Mouse (Mus musculus): Measurements from ENCODE around the gene Dusp22. TPM values are rescaled to one million over a fixed set of nuclear protein-coding genes. Genes with fewer than 3 reads are reported as not detected.

Dusp22 gene
- 30.8 and 34.0 TPM in 2 replicates for total RNA-seq (2021)
- long read RNA-seq, transcript Dusp22-202 (7 exons, 3,015 nt) = major isoform, 22 of 47 reads
- long read RNA-seq, transcript Dusp22-201 (8 exons, 1,161 nt) = minor isoform, 12 of 47 reads
- long read RNA-seq, partial matches to known transcripts = 5 of 47 reads
- long read RNA-seq, other reads (novel, unspliced or antisense) = 8 of 47 reads

DNA sequence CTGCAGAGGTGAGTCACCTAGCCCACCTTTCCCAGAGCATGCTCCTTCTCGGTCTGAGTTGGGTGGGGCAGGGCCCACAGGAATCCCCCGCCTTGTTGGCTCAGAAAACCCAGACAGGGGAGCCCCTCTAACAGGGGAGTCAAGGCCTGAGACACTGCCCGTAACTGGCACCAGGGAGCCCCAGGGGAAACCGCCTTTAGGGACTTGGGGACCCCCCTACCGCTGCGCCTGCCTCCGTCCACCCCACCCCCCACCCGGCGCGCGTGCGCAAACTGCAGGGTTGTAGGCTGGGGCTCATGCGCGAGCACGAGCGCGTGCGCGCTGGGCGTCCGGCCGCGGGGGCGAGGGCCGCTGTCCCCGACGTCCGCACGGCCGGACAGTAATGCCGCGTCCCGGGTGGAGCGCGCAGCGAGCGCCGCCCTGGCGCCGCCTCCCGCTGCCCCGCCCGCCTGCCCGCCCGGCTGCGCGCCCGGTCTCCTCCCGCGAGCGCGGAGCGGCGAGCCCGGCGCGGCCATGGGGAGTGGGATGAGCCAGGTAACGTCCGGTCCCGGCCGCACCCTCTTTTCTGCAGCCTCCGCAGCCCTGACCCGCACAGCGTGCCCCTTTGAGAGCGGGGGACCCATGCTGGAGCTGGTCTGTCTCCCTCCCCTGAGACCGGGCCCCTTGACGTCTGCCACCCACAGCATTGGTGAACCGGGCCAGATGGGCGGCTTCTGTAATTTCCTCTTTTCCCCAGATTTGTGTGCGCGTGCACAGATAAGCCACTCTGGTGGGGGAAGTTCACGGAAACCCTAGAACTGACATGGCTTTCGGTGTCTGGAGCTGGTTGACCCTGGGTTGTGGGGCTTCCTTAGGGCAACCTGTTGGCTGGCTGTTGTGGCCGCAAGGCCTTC lies at the start of gene Dusp22:
Gene Dusp22 (plus strand): TSS at position 387 of the 893 bp plus-strand sequence.
- peak; percentile 93 for DNase-seq

DNA sequence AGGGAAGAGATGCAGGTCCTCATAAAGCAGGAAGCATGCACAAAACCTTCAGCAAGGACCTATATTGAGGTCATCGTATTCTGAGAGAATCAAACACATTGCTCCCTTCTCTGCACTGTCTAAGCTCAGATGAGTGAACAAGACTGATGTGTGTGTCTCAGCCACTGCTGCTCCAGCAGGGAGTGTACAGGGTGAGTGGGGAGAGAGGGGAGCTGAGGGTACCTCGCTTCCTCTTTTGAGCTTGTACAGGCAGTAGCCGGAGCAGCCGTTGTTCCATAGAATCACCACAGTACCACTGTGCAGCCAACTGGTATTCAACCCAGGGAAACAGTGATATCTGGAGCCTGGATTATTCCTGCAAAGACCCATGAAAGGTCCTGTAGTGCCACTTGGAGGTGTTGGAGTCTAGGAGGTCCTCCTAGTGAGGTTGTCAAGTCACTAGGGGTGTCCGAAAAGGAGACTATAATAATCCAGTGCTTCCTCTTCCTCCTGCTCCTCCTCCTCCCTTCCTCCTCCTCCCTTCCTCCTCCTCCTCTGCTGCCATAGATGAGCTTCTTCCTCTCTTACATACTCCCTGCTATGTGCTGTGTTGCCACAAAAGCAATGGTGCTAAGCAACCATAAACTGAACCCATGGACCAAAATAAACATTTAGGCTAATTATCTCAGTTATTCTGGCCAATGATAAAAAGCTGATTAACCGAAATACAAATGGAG lies 47.6 kb upstream of the Dusp22 start:
- no peak for DNase-seq

DNA sequence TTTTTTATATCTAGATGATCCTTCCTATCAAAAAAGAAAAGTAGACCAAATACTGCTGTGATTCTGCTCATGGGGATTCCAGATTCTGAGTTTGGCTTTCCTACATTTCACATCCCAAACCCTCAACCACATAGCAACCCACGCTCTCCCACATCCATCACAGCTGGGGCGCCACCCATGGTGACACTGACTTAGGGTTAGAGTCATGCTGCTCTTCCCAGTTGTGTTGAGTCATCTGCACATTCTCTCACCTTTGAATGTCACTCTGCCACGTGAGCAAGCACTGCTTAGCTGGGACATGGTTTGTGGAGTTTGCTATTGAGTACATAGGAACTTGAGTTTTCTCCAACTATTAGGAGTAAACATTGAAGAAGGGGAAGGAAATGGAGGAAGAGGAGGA lies 40.1 kb upstream of the Dusp22 start:
- DNase-seq = no peak

DNA sequence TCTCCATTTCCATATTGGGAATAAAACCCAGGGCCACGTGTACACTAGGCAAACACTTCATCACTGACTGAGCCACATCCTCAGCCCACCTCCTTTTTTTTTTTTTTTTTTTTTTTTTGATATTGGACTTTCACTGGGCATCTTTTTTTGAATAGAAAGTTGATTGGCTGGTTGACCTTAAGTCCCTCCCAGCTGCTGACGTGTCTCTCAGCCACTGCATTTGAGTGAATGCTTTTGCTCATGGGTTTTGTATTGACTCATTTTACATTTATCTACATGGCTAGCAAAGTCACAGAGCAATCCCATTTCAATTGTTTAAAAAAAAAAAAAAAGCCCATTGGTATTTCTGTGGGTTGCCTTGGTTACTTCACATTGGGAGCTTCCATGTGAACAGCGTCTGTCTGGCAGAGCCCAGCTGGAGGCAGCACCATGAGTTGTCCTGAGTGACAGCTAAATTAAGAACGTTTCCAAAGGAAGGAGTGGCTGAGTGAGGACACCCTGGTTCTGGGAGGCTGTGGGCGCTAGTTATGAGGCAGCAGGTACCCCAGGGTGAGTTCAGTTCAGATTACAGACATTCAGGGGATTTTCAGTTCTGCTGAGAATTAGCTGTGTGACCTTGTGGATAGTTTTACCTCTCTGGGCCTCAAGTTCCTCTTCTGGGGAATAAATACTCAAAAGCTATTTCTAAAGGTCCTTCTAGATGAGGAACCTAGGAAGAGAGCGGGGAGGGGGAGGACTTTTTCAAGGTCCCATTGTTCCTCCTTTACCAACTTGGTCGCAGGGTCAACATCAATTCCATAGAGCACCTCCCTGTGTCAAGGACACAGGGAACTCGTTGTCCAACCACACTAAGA lies 31.4 kb upstream of the Dusp22 start:
- DNase-seq = no peak

DNA sequence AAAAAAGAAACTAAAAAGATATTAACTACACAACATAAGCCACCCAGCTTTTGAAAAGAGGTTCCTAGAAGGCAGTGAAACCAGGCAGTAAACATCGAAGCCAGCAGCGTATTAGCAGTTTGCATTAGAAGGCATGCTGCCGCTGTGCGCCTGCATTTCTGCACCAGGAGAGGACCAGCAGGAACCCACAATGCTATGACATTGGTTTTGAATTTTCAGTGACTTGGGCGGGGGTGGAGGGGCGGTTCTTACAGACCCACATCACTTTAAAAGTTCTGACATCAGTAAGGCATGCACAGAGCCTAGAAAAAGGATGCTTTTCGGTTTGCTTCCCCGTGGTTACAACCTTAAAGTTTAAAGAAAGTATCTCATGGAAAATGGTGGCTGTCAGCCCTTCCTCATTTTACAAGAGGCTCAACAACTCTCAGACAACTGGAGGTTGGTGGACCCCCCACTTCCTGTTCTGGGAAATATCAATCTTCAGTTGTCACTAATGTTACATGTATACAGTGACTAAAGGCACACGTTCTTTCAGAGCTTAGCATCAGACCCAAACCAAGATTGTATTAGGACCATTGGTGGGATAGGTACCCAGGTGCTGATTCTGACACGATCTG lies 29.9 kb upstream of the Dusp22 start:
- DNase-seq = no peak

DNA sequence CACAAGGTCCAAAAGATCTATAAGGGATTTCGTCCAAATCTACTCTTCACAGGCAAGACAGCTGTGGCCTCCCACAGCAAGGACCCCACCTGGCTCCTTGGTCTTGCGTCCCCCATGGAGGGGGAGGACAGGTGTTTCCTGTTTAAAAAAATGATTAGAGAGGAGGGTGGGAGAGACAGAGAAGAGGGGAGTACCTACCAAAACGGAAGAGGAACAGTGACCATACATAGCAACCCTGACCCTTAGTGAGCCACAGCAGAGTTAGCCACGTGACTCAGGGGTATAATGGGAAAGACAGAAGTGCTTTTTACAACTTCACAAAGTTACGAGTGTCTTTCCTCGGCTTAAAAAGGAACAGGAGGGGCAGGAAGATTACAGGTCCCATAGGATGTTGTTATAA lies 26.8 kb upstream of the Dusp22 start:
- no peak for DNase-seq

DNA sequence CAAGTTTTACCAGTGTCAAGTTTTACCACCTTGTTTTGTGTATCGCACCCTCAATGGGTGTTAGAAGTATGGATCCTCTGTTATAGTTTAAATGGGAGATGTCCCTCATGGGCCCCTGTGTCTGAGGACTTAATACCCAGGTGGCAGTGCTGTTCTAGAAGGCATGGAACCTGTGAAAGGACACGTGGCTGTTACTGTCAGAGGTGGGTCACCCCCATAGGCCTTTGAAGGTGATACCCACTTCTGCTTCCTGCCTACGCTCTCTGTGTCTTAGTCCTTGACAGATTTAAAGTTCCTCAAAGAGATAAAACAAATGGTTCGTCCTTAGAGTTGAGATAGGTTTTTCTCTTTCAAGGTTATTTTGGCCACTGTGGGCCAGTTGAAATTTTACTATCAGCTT lies 23.3 kb upstream of the Dusp22 start:
- no peak for DNase-seq

DNA sequence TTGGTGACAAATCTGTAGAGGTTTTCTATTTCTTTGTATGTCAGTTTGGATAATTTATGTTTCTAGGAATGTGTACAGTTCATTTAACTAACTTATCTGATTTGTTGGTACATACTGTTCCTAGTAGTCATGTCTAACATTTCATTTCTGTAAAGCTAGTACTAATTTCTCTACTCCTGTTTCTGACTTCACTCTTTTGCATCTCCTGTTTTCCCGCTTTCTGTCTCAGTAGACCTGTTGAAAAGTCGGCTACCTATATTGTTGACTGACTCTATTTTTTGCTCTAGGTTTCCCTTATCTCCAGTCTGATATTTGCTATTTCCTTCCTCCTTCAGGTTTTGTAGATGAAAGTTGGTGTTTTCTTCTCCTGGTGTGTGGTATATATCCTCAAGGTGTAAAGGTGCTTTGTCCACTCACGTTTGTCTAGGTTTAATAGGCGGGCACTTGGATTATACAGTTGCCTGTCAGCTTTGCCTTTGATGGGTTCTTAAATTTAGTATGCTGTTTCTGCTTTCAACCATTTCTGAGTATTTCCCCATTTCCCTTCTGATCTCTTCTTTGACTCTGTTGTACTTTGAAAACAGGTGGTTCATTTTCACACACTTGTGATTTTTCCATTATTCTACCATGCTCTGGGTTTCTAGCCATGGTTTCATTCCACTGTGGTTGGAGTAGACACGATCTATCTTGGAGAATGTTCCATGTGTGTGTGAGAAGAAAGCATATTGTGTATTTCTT lies 21.3 kb upstream of the Dusp22 start:
- no peak for DNase-seq

DNA sequence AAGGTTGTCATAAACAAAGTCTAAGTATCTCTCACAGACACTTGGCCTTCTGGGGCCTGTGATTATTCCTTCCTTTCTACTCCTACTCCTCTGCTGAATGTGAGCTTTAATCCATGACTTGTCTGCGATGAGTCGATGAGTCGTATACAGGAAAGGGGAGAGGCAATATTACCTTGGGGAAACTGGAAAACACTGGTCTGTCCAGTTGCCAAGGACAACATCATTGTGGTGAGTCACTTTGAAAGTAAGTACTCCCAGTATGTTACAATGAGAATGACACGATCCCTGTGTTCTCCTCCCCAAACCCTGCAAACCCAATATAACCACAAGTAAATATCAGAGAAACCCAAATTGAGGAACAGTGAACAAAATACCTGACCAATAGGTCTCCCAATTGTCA lies 17.7 kb upstream of the Dusp22 start:
- DNase-seq = peak; percentile 14

DNA sequence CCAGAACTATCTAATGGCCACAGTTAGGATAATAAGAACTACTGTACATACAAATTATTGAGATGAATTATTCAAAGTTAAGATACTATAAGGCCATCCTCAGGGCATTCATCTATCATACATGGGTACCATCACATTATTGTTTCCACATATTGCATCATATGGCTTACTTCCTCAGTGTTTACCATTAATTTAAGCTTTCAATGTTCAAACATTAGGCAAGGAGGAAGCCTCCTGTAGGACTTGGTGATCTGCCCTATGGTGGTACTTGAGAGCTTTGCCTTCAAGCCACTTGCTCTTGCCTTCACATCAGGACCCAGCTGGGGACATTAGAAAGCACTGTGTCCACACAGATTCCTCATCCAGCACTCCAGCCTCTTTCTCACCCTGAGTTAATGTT lies 11.3 kb upstream of the Dusp22 start:
- DNase-seq = no peak

DNA sequence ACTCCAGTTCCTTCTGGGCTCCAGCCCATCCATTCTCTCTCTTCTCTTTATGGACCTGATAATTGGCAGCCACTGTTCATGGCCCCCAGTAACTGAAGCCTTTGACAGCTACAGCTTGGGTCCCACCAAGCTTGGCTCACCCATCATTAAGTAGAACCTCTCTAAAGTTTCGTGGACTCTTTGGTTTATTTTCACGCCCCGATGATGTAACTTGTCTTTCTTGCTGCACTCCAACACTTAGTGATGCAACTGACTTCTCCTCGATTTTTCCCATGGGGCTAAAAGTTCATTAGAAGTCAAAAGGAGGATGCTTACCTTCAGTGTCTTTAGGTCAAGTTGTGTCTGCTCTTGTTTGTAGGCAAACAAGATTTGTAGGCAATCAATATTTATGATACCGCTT lies 10.6 kb upstream of the Dusp22 start:
- no peak for DNase-seq

DNA sequence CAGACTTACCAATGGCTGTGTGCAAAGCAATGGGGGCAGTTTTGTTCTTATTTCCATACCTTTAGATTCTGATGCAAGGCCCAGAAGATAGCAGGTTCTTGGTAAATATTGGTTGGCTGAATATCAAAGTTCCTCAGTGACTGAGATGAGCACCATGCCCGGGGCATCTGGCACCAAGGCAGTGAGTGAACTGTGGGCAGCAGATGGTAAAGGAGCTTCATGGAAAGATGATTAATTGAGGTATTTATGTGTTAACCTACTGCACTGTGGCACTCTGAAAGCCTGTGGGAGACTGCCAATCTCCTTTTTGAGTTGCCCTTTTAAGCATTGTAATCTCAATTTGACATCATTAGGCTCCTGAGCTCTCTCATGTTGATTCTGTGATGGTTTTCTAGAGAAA lies 9.1 kb upstream of the Dusp22 start:
- no peak for DNase-seq

DNA sequence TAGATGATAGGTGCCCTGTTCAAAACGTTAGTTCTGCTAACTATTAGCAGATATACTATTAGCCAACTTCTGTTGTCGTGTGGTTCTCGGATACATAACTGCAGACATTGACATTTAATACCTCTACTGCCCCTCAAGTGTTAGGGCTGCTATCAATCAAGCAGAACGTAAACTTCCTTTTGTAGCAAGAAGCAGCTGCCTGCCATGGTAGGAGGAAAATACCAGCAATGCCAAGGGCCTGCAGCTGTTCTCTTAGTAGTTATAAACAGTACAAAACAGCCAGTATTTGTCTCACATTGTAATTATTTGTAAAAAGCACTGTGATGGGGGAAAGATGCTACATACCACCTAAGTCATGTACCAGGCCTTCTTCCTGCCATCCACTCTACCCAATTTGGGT lies 6.7 kb upstream of the Dusp22 start:
- DNase-seq = no peak

DNA sequence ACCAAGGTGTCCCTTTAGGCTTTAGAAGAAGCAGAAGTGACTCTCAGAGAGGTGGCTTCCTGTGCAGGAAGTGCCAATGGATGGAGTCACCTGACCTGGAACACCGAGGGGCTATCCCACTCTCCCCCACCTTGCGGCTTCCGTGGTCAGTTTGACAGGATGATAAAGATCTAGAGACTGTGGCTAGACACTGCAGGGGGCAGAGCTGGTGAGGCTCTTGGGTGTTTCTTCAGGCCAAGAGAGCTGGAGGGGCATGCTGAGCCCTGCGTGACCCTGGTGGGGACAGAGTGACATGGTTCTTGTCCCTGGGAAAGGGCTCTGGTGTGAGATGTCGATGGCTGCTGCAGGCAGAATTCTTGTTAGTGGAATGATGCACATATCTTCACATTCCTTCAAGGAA lies 5.3 kb upstream of the Dusp22 start:
- DNase-seq = no peak

DNA sequence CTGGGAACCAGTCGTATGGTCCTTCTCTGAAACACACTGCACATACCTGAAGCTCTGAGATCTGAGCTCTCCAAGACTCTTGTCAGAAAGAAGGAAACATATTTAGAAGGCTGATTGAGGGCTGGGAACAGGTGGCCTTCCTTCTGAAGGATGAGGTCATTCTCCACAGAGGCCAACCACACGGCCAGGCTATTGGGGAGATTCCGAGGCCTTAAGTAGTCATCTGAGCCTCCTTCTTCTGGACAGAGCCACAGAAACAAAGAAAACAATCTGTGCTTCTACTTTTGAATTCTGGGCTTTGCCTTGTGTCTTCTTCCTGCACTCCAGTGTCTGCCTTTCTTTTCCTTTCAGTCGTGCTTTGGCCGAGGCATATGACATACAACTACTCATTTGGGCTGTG lies 2.9 kb upstream of the Dusp22 start:
- no peak for DNase-seq

DNA sequence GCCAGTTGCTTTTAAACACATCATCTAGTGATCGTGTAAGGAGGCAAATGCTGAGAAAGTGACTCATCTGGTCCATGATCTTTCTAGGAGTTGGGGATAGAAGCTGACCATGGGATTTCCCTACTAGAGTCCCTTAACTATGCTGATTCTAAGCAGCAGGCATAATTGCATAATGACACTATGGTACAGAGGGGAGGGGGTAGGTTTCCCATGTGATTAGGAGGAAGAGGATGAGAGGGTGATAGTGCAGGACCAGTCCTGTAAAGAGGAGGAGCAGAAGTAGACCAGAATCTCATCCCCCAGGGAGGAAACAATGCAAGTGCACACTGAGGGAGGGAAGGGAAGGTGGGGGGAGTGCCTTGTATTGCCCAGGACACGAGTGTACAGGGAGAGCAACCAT lies 2.0 kb upstream of the Dusp22 start:
- no peak for DNase-seq

DNA sequence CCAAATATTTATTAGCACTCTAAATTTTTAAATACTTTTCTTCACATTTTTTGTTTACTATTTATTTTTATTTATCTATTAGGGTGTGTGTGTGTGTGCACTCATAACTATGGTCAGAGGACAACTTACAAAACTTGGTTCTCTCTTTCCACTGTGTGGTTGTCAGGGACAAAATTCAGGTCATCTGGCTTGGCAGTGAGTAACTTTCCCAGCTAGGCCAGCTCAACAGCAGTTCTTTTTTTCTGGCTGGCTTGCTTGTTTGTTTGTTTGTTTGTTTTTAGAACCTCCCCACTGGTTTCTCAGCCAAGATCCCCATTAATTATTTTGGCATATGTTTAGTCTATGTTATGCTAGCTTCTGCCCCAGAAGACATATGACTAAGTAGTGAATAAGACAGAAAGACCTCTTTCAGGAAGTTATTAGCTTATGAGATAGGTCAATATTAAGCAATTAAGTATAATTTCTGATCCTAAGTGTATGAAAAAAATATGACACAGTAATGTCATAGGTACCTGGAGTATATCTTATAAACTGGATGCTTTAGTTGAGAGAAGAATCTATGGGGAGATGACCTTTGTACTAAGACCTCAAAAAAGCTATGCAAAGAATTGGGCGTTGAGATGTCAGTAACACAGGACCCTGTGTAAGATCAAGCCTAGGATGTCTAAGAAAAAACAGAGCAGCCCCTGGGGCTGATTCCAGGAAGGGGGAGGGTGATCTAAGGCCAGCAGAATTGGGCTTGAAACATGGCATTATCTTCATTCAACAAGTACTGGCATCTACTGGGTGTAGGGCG lies 1.4 kb upstream of the Dusp22 start:
- no peak for DNase-seq

DNA sequence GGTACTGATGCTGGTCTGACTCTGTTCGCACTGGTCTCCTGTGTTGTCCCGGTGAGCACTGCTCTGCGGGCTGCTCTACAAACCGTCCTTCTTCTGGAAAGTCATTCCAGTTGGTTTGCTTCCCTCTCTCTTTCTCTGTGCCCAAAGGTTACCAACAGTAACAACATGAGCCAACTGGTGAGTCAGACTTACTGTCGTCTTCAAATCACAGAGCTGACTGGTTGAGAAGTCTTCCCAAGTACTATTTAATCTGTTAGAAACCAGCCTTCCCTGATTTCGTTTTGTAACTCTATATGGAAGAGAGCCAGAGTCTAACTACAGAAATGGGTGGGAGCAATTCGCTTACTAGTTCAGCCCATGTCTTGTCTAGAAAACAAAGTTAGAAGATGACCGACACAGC lies 5.5 kb downstream of the Dusp22 start:
- no peak for DNase-seq

DNA sequence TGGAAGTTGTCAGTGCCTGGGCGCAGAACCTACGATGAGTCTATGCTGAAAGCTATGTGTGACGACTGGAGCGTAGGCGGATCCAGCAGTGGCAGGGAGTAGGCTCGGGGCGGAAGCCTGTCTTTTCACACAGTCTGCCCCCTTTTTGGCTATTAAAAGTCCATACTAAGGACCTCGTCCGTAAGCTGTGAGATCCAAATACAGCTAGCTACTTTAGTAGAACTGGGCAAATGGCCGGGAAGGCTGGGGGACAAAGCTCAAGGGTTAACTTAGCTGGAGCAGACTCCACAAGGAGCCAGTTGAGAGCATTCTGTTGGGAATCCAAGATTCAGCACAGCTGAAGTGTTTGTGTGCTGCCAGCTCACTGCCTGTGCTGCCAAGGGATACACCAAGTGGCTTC lies 6.7 kb downstream of the Dusp22 start:
- DNase-seq = no peak

DNA sequence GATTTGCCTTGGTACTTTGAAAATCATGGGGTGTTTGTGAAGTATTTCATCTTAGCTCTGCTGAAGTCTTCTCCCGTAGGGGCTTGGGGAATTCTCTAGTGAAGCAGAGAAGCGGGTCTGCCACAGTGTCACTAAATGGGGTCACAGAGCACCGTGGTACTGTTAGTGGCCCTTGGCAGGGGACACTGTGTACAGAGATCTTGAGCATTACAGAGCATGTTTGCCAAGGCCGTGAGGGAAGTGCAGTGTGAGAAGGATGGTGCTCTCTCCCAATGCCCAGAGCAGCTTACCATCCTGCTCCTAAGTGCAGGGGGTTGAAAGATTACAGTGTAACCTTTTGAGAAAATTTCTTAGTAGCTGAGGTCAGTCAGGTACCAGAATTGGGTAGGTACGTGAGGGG lies 8.5 kb downstream of the Dusp22 start:
- DNase-seq = no peak
